In the genomic region with DNA sequence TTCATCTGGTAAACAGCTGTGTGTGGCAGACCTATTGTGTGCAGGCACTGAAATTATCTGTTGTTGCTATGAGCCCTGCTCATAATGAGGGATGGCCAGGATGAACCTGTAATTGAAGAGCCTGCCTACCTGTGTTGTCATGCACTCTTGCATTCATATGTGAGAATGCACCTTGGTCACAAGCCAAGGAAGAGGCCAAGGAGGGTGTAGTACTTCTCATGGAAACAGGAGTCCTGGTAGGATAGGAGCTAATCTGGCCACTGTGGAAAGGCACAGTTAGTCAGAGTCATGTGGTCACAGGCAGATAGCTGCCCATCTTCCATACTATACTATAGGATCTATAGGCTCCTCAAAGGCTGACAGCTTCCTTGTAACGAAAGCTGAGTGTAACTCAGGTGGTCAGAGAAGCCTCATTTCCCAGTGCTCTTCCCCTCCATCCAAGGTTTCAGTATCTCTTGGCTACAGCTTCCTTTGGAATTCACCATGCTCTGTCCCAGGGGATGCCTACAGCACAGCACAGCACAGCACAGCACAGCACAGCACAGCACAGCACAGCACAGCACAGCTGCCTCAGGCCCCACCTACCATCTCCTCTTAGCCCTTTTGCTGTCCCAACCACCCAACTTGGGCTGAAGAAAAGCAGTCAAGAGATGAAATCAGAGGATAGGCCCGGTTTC, we compare ENCODE assay signal across 23 mouse cellular contexts. TPM values are rescaled to one million over a fixed set of nuclear protein-coding genes. Genes with fewer than 3 reads are reported as not detected.
DNase-seq lines count a peak whose midpoint lies in the region; ATAC-seq lines count a peak whose summit lies in the region.
"Had no signal": no experiment of that assay in that cellular context is flagged by ENCODE, and none has a peak within 500 bp of the region (broad histone marks: within the 10 kb centered on the region; RNA-seq: fewer than 3 reads in every experiment).

No protein-coding gene starts in this region.

- H3K4me3 ChIP-seq in intestine, embryonic 16.5 days (ENCODE audit: low read length): no peak overlapping the region
- H3K4me3 ChIP-seq in intestine, embryonic 15.5 days (replicated peaks): no peak overlapping the region
- H3K4me3 ChIP-seq in megakaryocyte, embryonic 14.5 days (replicated peaks): peak overlapping the region; percentile 4
- H3K4me3 ChIP-seq: embryonic facial prominence, embryonic 13.5 days; forebrain, embryonic 12.5 days; heart, embryonic 15.5 days; hindbrain, embryonic 13.5 days had no signal

- no peak overlapping the region for H3K9ac ChIP-seq in intestine, embryonic 16.5 days (ENCODE audit: low read depth, low read length)
- H3K9ac ChIP-seq in intestine, embryonic 15.5 days: no peak overlapping the region
- H3K9ac ChIP-seq: forebrain, embryonic 12.5 days; hindbrain, embryonic 13.5 days had no signal

- no peak overlapping the region for H3K4me2 ChIP-seq in intestine, embryonic 16.5 days (ENCODE audit: low read depth, low read length)
- no peak overlapping the region for H3K4me2 ChIP-seq in intestine, embryonic 15.5 days (replicated peaks)
- H3K4me2 ChIP-seq: embryonic facial prominence, embryonic 13.5 days; forebrain, embryonic 12.5 days; heart, embryonic 15.5 days; hindbrain, embryonic 13.5 days had no signal

- WGBS in intestine, embryonic 16.5 days: 85% methylated on average over 2 of the region's 2 CpGs
- WGBS in intestine, embryonic 15.5 days: 84% methylated on average over 2 of the region's 2 CpGs

- peak; percentile 41 for DNase-seq in NIH3T3 (ENCODE audit: low read depth)
- no peak for DNase-seq in frontal cortex, adult 2 months (ENCODE audit: extremely low spot score in 1 of 2, low spot score in 1 of 2)
- DNase-seq: adrenal gland, postnatal 14 days; B cell, adult 2 months; cerebellum, adult 11-12 months; cerebellum, adult 9-11 months; cerebellum, postnatal 36 days; gastrocnemius, postnatal 14 days; heart, postnatal 14 days had no signal

- ATAC-seq in intestine, embryonic 16.5 days: peak; percentile 20; the same call in 1 of the 2 replicates
- ATAC-seq in intestine, embryonic 15.5 days: no peak
- no peak for ATAC-seq in megakaryocyte, adult 5-6 weeks (ENCODE audit: poor library complexity, severe bottlenecking)
- ATAC-seq in megakaryocyte-erythroid progenitor cell, adult 5-6 weeks (replicated peaks; ENCODE audit: low FRiP score, low TSS enrichment, poor library complexity, severe bottlenecking): peak; percentile 48; the same call in 1 of the 2 replicates
- ATAC-seq: activated CD4-positive, CD25-positive, alpha-beta regulatory T cell, adult 4 months; CD4-positive, CD25-positive, alpha-beta regulatory T cell, adult 4 months; forebrain, embryonic 16.5 days; Patski had no signal

- H3K27ac ChIP-seq in intestine, embryonic 16.5 days (ENCODE audit: low read length): no peak overlapping the region
- no peak overlapping the region for H3K27ac ChIP-seq in intestine, embryonic 15.5 days
- H3K27ac ChIP-seq: embryonic facial prominence, embryonic 13.5 days; forebrain, embryonic 12.5 days; heart, embryonic 15.5 days; hindbrain, embryonic 13.5 days had no signal

- no peaks in the 10 kb centered on the region for H3K36me3 ChIP-seq in intestine, embryonic 16.5 days (ENCODE audit: control insufficient read depth, insufficient read depth, low read length)
- no peaks in the 10 kb centered on the region for H3K36me3 ChIP-seq in intestine, embryonic 15.5 days
- peaks cover 42% of the 10 kb centered on the region for H3K36me3 ChIP-seq in megakaryocyte, embryonic 14.5 days (replicated peaks; ENCODE audit: low read length)
- H3K36me3 ChIP-seq: embryonic facial prominence, embryonic 13.5 days; heart, embryonic 15.5 days; hindbrain, embryonic 13.5 days had no signal

- H3K27me3 ChIP-seq in intestine, embryonic 16.5 days (replicated peaks; ENCODE audit: control insufficient read depth, insufficient read depth, low read length): no peaks in the 10 kb centered on the region
- no peaks in the 10 kb centered on the region for H3K27me3 ChIP-seq in intestine, embryonic 15.5 days (replicated peaks)
- H3K27me3 ChIP-seq in megakaryocyte, embryonic 14.5 days (replicated peaks): no peaks in the 10 kb centered on the region
- H3K27me3 ChIP-seq: embryonic facial prominence, embryonic 13.5 days; forebrain, embryonic 12.5 days; heart, embryonic 15.5 days; hindbrain, embryonic 13.5 days; Patski had no signal

- H3K9me3 ChIP-seq in intestine, embryonic 16.5 days (ENCODE audit: control insufficient read depth, low read length): no peaks in the 10 kb centered on the region
- no peaks in the 10 kb centered on the region for H3K9me3 ChIP-seq in intestine, embryonic 15.5 days
- H3K9me3 ChIP-seq in megakaryocyte, embryonic 14.5 days: no peaks in the 10 kb centered on the region
- H3K9me3 ChIP-seq: embryonic facial prominence, embryonic 13.5 days; forebrain, embryonic 12.5 days; G1E; heart, embryonic 15.5 days; hindbrain, embryonic 13.5 days had no signal

- peaks cover 35% of the 10 kb centered on the region for H3K4me1 ChIP-seq in intestine, embryonic 16.5 days (ENCODE audit: control insufficient read depth, insufficient read depth, low read length)
- peaks cover 25% of the 10 kb centered on the region for H3K4me1 ChIP-seq in intestine, embryonic 15.5 days (replicated peaks)
- H3K4me1 ChIP-seq in megakaryocyte, embryonic 14.5 days: peaks cover 97% of the 10 kb centered on the region

RNA-seq across cellular contexts. Expression of a gene that starts 15.9 kb away (rescaled TPM):
- 12.4 and 12.5 TPM in 2 replicates for polyA plus RNA-seq in intestine, embryonic 16.5 days (2015; fragmentation: Nextera tagmentation; extraction: Ambion mirVana)
- 18.2 and 18.5 TPM in 2 replicates for polyA plus RNA-seq in intestine, embryonic 15.5 days (2015; fragmentation: Nextera tagmentation; extraction: Ambion mirVana)
- polyA plus RNA-seq in megakaryocyte, embryonic 14.5 days (2012; ENCODE audit: insufficient read depth, low replicate concordance): 46.9 and 62.9 TPM in 2 replicates
- 13.9 and 14.2 TPM in 2 replicates for total RNA-seq in megakaryocyte, adult 5-6 weeks (2015)
- 7.8 TPM in 2 replicates for total RNA-seq in megakaryocyte, adult 5-6 weeks (2017)
- 55.9 and 58.6 TPM in 2 replicates for total RNA-seq in megakaryocyte-erythroid progenitor cell, adult 5-6 weeks (2014; fragmentation: Nextera tagmentation)
- total RNA-seq in megakaryocyte-erythroid progenitor cell, adult 5-6 weeks (2017): 5.9 and 8.3 TPM in 2 replicates
- 47.8 and 53.3 TPM in 2 replicates for polyA plus RNA-seq in frontal cortex, adult 2 months (2012; rRNA removed)

Comparison
In these comparisons a context has a peak if more than half of its experiments do, and no peak if none do; other contexts are left out.
1. ATAC-seq: peak in intestine, embryonic 16.5 days (single experiment) and megakaryocyte-erythroid progenitor cell, adult 5-6 weeks (single experiment); none in intestine, embryonic 15.5 days (single experiment) and megakaryocyte, adult 5-6 weeks (single experiment).